ENCODE assay signal across 8 mouse cellular contexts in the genomic region with DNA sequence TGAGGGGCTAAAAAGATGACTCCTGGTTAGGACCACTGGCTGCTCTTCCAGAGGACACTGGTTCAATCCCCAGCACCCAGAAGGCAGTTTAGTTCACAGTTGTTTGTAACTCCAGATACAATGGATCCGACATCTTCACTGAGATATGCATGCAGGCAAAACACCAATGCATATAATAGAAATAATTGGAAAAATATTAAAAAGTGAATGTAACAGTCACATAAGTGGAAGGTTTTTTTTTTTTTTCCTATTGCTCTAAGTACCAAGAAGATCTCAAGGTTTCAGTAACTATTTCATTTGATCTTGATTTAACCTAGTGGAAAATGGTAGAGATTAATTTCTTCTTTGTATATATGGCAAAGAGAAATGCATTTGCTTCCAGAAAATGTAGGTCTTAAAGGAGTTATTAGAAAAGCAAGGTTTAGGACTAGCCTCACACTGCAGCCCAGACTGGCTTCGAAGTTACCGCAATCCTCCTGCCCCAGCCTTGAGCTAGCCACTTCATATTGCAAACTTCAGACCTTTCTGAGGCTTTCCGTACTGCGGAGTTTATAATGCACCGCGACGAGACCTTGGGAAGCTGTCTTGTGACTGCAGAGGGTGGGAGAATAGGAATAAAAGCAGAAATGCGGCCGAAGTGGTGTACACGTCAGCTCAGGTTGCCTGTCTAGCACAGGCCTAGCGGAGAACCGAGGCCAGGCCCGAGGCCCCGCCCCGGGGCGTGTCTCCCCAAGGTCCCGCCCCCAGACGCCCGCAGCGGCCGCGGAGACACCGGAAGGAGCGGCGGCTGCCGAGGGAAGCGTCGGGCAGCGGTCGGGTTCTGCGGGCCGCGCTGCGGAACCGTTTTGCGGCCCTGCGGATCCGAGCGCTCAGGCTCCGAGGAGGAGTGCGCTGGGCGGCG. TPM values are rescaled to one million over a fixed set of nuclear protein-coding genes. Genes with fewer than 3 reads are reported as not detected.
DNase-seq lines count a peak whose midpoint lies in the region; ATAC-seq and TF ChIP-seq lines count a peak whose summit lies in the region.

TSS of gene Usp33 (plus strand) at position 747 of the 901 bp plus-strand sequence.

- H3K9ac ChIP-seq in embryonic facial prominence, embryonic 13.5 days = peak within 1 kb of the TSS; percentile 91
- peak within 1 kb of the TSS; percentile 84 for H3K9ac ChIP-seq in heart, adult 2 months (ENCODE audit: low read depth, low read length)
- peak within 1 kb of the TSS; percentile 90 for H3K9ac ChIP-seq in limb, embryonic 13.5 days
- peak within 1 kb of the TSS; percentile 88 for H3K9ac ChIP-seq in midbrain, embryonic 16.5 days (ENCODE audit: low read depth, low read length)

- H3K4me2 ChIP-seq in embryonic facial prominence, embryonic 13.5 days = peak within 1 kb of the TSS; percentile 63
- peak within 1 kb of the TSS; percentile 65 for H3K4me2 ChIP-seq in limb, embryonic 13.5 days (replicated peaks)
- peak within 1 kb of the TSS; percentile 90 for H3K4me2 ChIP-seq in midbrain, embryonic 16.5 days (ENCODE audit: low read length)

- WGBS in embryonic facial prominence, embryonic 13.5 days = 7% methylated on average over 43 of the region's 44 CpGs
- 8% methylated on average over 41 of the region's 44 CpGs for WGBS in heart, adult 2 months
- WGBS in limb, embryonic 13.5 days = 7% methylated on average over 38 of the region's 44 CpGs
- WGBS in midbrain, embryonic 16.5 days = 6% methylated on average over 44 of the region's 44 CpGs

- no peak for TF ChIP-seq EP300 in heart, adult 2 months (IDR thresholded peaks at IDR 0.05; ENCODE audit: insufficient read depth, low read depth, low read length)

- H3K79me2 ChIP-seq in heart, adult 2 months (replicated peaks; ENCODE audit: control insufficient read depth, insufficient read depth, low read length) = peaks cover 9% of the 10 kb centered on the region

- intact Hi-C loops in heart, adult 2 months (cut with DNase I) = loop anchor here (10.0 kb wide), 1 partner anchor 369 kb away; the partner anchor contains the start of gene Pigk

- no peaks in the 10 kb centered on the region for H3K27me3 ChIP-seq in embryonic facial prominence, embryonic 13.5 days
- no peaks in the 10 kb centered on the region for H3K27me3 ChIP-seq in heart, adult 2 months (ENCODE audit: control insufficient read depth, insufficient read depth, low read length)
- no peaks in the 10 kb centered on the region for H3K27me3 ChIP-seq in limb, embryonic 13.5 days
- H3K27me3 ChIP-seq in midbrain, embryonic 16.5 days (ENCODE audit: control insufficient read depth, insufficient read depth, low read depth, low read length) = no peaks in the 10 kb centered on the region

- peaks cover 25% of the 10 kb centered on the region for H3K4me1 ChIP-seq in embryonic facial prominence, embryonic 13.5 days
- H3K4me1 ChIP-seq in heart, adult 2 months (ENCODE audit: control insufficient read depth, insufficient read depth, low read length) = peaks cover 9% of the 10 kb centered on the region
- peaks cover 26% of the 10 kb centered on the region for H3K4me1 ChIP-seq in limb, embryonic 13.5 days
- peaks cover 27% of the 10 kb centered on the region for H3K4me1 ChIP-seq in midbrain, embryonic 16.5 days (ENCODE audit: control insufficient read depth, insufficient read depth, low read length)

- 0 out of 2 replicates have a peak, but pooled peaks cover 4% of the 10 kb centered on the region for H3K36me3 ChIP-seq in embryonic facial prominence, embryonic 13.5 days
- peaks cover 5% of the 10 kb centered on the region; the same call in 1 of the 2 replicates for H3K36me3 ChIP-seq in heart, adult 2 months (ENCODE audit: control insufficient read depth, insufficient read depth, low read length)
- H3K36me3 ChIP-seq in limb, embryonic 13.5 days = no peaks in the 10 kb centered on the region
- no peaks in the 10 kb centered on the region for H3K36me3 ChIP-seq in midbrain, embryonic 16.5 days (ENCODE audit: control insufficient read depth, insufficient read depth, low read length)

- H3K4me3 ChIP-seq in embryonic facial prominence, embryonic 13.5 days = peak within 1 kb of the TSS; percentile 75
- peak within 1 kb of the TSS; percentile 60 for H3K4me3 ChIP-seq in heart, adult 2 months
- H3K4me3 ChIP-seq in limb, embryonic 13.5 days = peak within 1 kb of the TSS; percentile 73
- H3K4me3 ChIP-seq in midbrain, embryonic 16.5 days (ENCODE audit: low read depth, low read length) = peak within 1 kb of the TSS; percentile 84

- DNase-seq in 3134 (ENCODE audit: extremely low read depth, insufficient read length, low spot score) = peak; percentile 94
- peak; percentile 96 to 98 for DNase-seq in adrenal gland, postnatal 36 days
- peak; percentile 96 to 99 for DNase-seq in heart, adult 2 months
- peak; percentile 92 to 95 for DNase-seq in kidney, adult 8-10 months
- DNase-seq in spleen, postnatal 10 days (ENCODE audit: low spot score in 2 of 2) = peak; percentile 97 to 98

- peak; percentile 96 for TF ChIP-seq POLR2A in heart, adult 2 months (IDR thresholded peaks at IDR 0.05; ENCODE audit: insufficient read depth, low read depth, low read length)

- peak; percentile 49 for TF ChIP-seq CTCF in heart, adult 2 months (IDR thresholded peaks at IDR 0.05)

- peak; percentile 93 for ATAC-seq in embryonic facial prominence, embryonic 13.5 days (ENCODE audit: insufficient number of reproducible peaks, insufficient read depth, low FRiP score, low TSS enrichment, low read depth)
- peak; percentile 99 for ATAC-seq in limb, embryonic 13.5 days (ENCODE audit: low FRiP score, low read depth)
- ATAC-seq in midbrain, embryonic 16.5 days = peak; percentile 95

- peak within 1 kb of the TSS; percentile 82 for H3K27ac ChIP-seq in embryonic facial prominence, embryonic 13.5 days
- H3K27ac ChIP-seq in heart, adult 2 months = peak within 1 kb of the TSS; percentile 75
- peak within 1 kb of the TSS; percentile 76; the same call in 1 of the 2 replicates for H3K27ac ChIP-seq in limb, embryonic 13.5 days
- H3K27ac ChIP-seq in midbrain, embryonic 16.5 days (ENCODE audit: low read length) = peak within 1 kb of the TSS; percentile 89

- H3K9me3 ChIP-seq in embryonic facial prominence, embryonic 13.5 days = no peaks in the 10 kb centered on the region
- H3K9me3 ChIP-seq in limb, embryonic 13.5 days = no peaks in the 10 kb centered on the region
- no peaks in the 10 kb centered on the region for H3K9me3 ChIP-seq in midbrain, embryonic 16.5 days (replicated peaks; ENCODE audit: control insufficient read depth, low read length, poor library complexity, severe bottlenecking)

RNA-seq across cellular contexts. Expression of gene Usp33, which starts in this region (rescaled TPM):
- 10 to 100 TPM; 84.3 to 95.8 TPM for total RNA-seq in adrenal gland, postnatal 36 days (2021)
- 39.8 and 51.8 TPM in 2 replicates for polyA plus RNA-seq in embryonic facial prominence, embryonic 13.5 days (2015; fragmentation: Nextera tagmentation; extraction: Ambion mirVana)
- 10 to 100 TPM; 23.1 to 24.3 TPM for total RNA-seq in heart, adult 2 months (2021)
- polyA plus RNA-seq in heart, adult 2 months (2012; rRNA removed) = 9.0 and 19.6 TPM in 2 replicates
- polyA plus RNA-seq in limb, embryonic 13.5 days (2015; fragmentation: Nextera tagmentation; extraction: Ambion mirVana) = 44.1 and 50.6 TPM in 2 replicates
- polyA plus RNA-seq in midbrain, embryonic 16.5 days (2015; fragmentation: Nextera tagmentation; extraction: Ambion mirVana) = 99.6 and 102 TPM in 2 replicates

Comparison
In these comparisons a context has a peak if more than half of its experiments do, and no peak if none do; other contexts are left out.
1. Peak in every context shown above with its lines: DNase-seq, ATAC-seq, H3K4me3 ChIP-seq and H3K27ac ChIP-seq.